Mouse (Mus musculus) ZHBTc4 (cell line): ENCODE results near the gene Lrrc7.

ENCODE experiments used
- DNase-seq: peaks from one replicate; pipeline ENCODE4 v3.0.0-alpha.2; 2011; ENCODE audit warnings: low read depth, low spot score

Gene Lrrc7

DNA sequence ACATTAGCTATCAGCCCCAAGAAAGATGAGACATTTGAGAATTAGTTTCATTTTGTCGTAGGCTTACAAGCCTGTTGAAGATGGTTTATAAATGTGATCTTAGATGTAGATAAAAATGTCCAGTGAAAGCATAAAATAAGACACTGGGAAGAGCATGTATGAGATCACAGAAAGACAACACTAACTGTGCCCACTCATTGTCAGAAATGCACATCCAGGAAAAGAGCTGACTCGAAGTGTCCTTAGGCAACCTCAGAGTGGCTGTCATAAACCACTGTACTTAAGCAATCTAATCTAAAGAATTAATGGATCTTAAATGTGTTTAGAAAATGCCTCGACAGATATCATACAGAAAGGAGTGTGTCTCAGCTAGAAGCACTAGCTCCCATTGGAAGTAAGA lies 196.2 kb downstream of the Lrrc7 start:
- no peak for DNase-seq

DNA sequence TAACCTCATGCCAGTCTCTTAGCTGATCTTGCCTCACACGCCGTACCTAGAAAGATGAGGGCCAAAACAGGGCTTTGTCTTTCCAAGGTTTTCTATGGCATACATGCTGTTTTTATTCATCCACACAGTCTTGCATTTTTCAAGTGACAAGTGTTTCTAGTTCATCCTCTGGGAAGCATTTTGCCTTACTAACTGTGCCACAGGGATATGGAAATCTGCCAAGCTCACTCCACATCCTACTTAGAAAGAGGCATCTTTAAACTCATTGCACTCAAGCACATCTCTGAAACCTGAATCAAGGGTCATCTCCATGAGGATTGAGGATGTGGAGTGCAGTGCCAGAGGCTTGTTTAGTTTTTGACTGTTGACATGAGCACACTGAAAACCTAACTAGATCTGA lies 199.9 kb downstream of the Lrrc7 start:
- DNase-seq, result no peak

GRCm38 (mm10) chr3:158356706-158357105 lies 205.3 kb downstream of the Lrrc7 start:
- DNase-seq, result no peak

DNA sequence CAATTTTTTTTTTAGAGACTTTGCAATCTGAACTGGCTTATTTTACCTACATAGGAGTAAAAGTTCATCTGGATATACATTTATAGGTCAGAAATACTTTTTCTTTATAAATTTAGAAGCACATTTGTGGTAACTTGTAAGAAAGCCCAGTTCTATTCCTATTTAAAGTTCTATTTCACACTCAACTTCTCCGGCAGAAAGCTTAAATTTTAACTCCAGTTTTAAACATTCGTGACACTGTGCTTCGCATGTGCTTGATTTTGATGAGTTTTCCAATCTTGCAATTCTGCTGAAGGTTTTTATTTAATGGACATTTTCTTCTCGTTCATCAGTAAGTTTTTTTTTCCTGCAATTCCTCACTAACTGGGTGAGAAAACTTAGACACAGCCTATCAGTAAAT lies 205.8 kb downstream of the Lrrc7 start:
- DNase-seq, result no peak

DNA sequence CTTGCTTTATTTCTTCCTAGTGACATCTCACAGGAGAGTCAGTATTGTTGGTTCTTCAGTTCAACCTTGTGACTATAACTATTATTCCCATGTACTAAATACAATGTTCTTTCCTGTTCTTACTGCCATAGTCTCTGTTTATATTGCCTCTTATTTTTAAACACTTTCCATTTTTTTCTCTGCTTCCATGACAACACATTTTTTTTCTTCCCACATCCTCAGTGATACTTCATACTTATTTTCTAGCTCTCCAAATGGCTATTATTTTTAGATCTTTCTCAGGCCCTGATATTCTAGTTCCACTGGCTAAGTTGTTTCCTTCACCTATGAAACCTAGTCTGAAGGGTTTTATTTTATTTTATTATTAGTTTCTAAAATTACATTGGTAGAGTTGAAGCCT lies 221.2 kb downstream of the Lrrc7 start:
- DNase-seq, result no peak

- DNase-seq, result no peak
Measured at GRCm38 (mm10) chr3:158330085-158330484, 231.9 kb downstream of the Lrrc7 start.

- DNase-seq, result no peak
Measured at GRCm38 (mm10) chr3:158310391-158310790, 251.6 kb downstream of the Lrrc7 start.

- no peak for DNase-seq
Measured at GRCm38 (mm10) chr3:158307415-158307814, 254.6 kb downstream of the Lrrc7 start.

DNA sequence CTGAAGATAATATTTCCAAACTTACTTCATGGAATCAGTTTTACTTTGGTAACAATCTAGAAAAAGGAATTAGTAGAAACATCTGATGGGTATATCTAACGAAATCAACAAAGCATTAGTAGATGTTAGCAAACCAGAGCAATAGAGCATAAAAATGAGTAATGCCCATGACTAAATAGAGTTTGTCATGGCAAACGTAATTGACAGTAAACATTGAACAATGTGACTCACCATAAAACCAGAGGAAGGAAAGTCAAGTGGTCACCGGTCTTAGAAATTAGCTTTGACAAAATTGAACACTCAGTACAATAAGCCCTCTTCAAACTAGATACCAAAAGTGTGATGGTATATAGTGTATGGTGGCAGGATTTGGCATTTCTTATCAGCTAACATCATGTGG lies 263.3 kb downstream of the Lrrc7 start:
- DNase-seq, result no peak

GRCm38 (mm10) chr3:158295041-158295440 lies 267.0 kb downstream of the Lrrc7 start:
- no peak for DNase-seq

GRCm38 (mm10) chr3:158284431-158284830 lies 277.6 kb downstream of the Lrrc7 start:
- DNase-seq, result no peak

DNA sequence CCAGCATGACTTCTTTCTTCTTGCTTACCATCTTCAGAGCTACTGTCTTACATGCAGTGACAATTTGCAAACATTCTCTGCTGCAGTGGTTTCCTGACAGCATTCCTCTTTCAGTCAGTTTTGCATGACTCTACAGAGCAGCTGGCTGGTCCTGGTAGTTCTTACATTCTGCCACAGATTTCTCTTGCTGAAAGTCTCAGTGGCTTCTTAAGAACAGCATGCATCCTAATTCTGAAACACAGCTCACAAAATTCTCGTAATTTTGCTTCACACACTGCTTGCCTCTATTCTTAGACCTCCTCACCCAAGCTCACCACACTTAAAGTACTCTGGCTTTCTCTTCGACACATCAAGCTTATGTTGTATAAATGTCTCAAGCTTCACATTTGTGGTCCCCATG lies 283.4 kb downstream of the Lrrc7 start:
- no peak for DNase-seq

DNA sequence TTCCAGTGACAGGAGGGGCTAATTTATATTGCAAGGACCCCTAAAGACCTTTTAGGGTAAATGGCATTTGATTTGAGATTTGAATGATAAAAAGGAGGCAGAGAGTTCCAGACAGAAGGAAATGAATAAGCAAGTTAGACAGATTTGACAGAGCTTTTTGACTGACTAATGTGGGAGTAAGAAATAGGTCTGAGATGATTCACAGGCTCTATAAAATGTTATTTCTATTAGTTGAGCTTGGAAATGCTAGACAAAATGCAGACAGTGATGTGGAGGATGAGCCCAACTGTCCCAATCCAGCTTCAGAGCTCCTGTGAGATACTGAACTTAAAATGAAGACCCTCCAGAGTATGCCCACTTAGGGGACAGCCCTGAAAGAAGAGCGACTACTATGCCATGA lies 289.3 kb downstream of the Lrrc7 start:
- DNase-seq, result no peak

DNA sequence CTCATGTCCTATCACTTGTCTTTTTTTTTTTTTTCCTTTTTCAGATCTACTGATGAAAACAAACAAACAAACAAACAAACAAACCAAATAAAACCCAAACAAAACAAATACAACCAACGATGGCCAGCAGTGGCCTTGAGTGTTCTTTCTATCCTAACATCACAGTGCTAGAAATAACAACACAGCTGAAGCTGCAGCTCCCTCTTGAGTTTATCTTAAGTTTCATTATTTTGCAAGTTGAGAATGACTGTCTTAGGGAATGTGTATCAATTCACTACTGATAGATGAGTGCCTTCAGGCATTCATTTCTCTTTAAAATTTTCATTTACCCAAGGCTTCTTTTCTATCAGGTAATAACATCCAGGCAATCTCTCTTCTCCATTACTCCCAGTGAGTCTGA lies 291.1 kb downstream of the Lrrc7 start:
- DNase-seq, result no peak

GRCm38 (mm10) chr3:158252576-158252975 lies 309.4 kb downstream of the Lrrc7 start:
- DNase-seq, result no peak

DNA sequence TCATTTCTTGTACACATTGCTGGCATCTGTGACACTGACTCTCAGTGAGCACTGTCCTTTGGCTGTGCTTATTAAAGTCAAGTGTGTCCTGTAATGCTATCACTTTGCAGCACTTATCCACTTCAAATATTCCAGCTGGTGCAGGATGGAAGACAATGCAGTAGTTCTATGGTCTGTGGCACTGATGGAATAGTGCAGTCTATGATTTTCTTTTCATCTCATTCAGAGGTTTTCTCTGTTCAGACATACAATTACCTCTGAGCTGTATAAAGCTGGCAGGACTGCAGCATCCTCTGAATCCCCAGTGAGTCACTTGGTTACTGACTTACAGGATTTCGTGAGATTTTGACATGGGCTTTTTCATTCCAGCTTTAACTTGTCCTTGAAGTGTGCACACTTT lies 314.3 kb downstream of the Lrrc7 start:
- no peak for DNase-seq

DNA sequence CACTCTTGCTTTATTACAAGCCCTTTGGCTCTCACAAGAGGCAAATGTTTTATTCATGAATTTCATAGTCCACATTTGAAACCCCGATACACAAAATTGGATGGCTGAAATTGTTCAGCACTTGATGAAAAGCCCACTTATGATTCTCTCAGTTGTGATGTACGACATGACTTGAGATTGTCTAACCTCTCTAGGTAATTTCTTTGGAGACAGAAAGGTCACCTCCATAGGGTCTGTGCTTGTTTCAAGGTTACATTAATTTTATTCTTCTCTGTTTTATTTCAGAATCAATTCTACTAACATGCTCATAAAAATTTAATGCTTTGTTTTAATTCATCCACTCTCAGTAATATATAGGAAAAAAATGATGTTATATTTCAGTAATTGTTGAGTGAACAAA lies 351.4 kb downstream of the Lrrc7 start:
- DNase-seq, result no peak

- DNase-seq, result peak; percentile 62
Measured at GRCm38 (mm10) chr3:158210026-158210425, 352.0 kb downstream of the Lrrc7 start.

DNA sequence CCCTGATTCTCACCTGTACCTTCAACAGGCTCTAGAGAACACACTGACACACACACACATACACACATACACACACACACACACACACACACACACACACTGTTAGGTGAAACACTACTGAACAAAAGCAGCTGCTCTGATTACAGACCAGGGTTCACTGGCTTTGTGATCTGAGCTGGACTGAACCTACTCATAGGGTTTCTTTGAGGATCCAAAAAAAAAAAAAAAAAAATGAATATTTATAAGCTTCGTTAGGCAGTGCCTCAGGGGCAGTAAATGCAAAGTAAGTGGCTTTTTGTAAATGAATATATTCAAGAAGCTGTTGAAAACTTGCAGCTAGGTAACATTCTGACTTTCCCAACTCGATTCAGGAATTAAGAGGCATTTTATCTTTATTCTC lies 354.2 kb downstream of the Lrrc7 start:
- no peak for DNase-seq

GRCm38 (mm10) chr3:158202776-158203175 lies 359.2 kb downstream of the Lrrc7 start:
- DNase-seq, result no peak

DNA sequence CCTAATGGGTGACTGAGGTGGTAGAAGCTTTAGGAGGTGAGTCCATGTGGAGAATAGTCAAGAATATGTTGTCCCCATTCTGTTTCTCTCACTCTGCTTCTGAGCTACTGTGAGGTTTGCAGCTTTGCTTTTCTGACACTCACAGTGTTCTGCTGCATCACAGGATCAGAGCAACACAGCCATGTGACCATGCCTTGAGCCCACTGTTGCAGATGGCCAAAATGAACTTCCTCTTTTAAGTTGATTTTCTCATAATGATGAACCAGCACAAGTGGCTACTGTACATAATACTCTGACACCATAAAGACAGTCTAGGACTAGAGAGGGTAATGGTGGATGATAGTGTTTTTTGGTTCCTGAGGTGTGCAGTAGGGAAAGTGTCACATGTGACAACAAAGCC lies 366.6 kb downstream of the Lrrc7 start:
- DNase-seq, result no peak

DNA sequence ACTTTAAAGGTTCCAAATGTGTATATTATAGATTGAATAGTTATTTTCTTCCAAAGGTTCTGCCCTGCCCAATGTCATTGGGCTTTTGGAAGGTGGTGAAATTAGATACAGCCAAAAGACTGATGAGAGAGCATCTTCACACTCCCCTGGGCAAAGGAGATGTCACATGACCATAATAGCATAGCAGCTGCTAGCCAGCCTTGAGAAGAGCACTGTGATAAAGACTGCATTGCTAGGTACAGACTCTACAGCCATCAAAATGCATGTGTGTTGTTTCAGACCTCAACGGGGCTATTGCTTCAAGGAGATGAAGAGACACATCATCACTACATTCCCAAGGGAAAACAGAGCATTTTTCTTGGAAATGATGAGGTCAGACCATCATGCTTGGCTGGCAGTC lies 368.8 kb downstream of the Lrrc7 start:
- no peak for DNase-seq

- no peak for DNase-seq
Measured at GRCm38 (mm10) chr3:158174880-158175735, 386.9 kb downstream of the Lrrc7 start.

- no peak for DNase-seq
Measured at GRCm38 (mm10) chr3:158169180-158169579, 392.8 kb downstream of the Lrrc7 start.
